Mouse (Mus musculus) kidney, adult 9 months (tissue): ENCODE measurements around the gene Tspan17.

Experiments
- DNase-seq: peaks from one replicate; pipeline ENCODE4 v3.0.0; 2022

Tspan17 gene

DNA sequence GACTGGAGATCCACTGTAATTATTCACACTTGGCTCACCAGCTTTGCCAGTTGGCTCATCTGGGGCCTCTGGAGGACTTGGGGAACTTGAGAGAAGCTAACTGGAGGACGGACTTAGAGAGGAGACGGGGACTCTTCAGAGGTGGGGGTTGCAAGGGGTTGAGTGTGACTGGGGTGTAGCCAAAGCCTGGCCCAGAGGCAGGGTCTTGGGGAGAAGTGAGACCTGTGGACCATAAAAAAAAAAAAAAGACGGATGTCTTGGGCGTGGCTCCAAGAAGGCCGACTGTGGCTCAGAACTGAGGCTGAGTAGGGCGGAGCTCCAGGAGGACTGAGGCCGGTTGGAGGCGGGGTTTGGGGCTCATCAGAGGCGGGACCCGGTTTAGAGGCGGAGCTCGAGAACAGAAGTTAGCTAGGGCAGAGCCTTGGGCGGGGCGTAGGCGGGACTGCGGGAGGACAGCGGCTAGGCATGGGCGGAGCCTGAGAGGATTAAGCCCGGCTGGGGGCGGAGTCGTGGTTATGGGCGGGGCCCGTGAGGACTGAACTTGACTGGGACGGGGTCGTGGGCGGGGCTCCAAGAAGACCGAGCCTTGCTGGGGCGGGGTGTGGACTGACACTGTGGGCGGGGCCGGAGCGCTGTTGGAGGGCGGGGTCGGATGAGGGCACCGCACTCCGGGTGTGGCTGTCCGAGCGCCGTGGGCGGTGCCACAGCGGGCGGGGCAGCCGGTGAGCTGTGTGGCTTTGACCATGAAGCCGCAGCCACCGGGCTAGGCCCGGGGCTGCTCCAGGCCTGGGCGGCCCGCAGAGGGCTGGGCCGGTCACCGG, at the start of gene Tspan17:
Gene Tspan17, plus strand, starts transcription at position 638 of the 821 bp plus-strand sequence.
- DNase-seq: peak; percentile 99

DNA sequence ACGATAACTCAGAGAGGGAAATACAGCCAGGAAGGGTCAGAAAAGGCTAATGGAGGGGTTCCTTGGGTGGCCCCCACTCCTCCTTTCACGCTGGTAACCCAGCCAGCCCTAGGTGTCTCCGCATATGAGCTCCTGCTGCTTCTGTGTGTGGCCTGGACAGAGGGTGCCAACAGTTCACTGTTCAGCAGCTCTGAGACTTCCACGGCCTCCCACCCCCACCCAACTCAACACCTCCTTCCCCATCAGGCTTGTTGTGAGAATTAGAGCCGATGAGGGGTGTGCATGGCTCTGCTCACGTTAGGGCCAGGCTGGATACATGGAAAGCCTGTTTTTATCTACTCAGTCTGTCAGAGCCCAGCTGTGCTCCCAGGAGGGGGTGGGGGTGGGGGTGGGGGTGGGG, 43.1 kb upstream of the Tspan17 start:
- no peak for DNase-seq

DNA sequence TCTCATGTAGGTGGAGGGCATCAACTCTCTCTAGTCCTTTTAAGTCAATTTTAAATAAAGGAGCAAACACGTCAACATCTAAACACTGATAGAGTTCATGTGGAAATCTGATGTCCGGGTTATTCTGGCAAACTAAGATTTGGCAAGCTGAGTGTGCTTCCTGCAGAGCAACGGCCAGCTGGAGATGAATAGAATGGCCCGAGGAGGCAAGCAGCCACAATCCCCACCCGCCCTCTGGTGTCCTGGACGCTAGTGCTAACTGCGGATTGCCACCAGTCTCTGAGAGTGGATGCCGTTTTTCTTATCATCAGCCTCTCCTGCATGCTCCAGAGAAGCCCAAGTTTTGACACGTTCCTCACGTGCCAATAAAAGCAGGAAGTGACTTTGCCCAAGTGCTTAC, 42.3 kb upstream of the Tspan17 start:
- no peak for DNase-seq

DNA sequence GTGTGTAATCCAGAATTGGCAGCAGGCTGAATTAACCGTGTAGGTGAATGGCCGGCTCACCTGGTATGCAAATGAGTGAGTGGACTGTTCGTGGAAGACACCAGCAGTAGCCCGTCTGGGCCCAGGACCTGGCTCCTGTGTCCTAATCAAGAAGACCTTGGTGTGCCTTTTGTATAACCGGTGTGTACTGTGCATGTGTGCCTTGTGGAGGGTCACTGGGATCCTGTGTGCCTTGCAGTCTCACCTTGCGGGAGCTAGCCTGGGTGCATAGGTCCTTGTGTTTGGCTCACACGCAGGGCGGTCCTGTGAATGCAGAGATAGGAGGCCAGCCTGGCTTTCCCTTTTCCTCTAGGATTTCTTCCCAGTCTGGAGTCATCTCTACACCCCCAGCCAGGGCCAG, 41.0 kb upstream of the Tspan17 start:
- no peak for DNase-seq

DNA sequence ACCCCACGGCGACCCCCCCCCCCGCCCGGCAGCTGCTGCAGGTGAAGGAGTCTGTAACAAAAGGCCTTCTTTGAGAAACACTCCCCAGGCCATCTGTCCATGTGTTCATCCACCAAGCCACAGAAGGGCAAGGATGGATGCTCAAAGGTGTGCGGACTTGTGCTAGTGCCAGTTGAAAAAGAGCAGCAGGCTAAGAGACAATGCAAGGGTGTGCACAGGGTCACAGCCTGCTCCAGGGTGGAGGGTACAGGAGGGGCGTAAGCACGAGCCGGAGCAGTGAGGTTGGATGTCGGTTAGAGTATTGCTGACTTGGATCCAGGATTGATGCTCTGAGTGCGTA, 40.5 kb upstream of the Tspan17 start:
- no peak for DNase-seq

DNA sequence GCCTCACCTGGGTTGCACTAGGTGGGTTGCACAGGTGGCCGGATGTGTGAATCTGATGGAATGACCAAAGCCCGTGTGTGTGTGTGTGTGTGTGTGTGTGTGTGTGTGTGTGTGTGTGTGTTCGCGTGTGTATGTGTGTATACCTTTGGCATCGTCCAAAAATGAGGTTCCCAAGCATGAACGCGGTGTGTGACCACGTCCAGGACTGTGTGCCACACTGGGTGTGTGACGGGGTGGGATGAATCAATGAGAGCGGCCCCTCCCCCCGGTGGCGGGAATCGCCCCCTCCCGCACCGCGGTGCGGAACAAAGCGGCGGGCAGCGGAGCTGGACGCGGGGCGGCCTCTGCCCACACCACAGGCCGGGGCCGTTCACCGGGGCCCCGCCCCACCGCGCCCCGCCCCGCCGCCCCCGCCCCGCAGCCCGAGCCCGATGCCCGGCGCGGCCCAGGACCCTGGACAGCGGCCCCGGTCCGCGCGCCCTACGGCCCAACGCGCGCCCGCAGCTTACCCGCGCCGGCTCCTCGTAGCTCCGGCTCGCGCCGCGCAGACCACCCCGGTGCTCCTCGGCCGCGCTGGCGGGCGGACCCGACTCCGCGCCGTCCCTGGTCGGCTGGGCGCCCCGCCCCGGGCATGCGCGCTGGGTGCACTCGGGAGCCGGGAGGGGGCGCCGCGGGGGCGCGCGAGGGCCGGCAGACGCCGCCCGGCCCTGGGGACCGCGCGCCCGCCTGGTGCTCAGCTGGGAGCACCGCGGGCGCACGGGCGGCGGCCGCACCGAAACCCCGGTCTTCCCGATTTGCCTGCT, 39.9 kb upstream of the Tspan17 start:
- DNase-seq: no peak

DNA sequence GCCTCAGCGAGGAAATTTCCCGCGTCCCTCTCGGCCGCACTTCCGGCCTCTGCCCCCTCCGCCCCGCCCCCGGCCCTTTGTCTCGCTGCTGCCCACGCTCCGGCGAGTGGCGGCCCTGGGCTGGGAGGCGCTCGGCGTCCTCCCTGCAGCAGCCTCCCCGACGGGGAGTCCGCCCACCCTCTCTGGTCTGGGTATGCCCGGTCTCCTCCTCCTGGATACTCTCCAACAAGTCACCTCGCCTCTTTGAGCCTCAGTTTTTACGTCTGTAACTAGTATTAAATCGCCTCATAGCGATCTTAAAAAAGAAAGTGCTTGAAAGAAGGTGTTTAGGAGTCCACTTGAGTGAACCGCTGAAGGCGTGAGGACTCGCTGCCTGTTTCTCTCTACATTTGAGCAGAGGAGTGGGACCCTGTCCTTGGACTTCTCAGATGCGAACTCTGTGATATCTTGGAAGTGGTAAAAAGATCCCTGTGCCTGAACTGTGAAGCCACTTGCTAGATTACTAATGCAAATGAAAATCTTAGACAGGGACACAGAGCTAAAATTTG, 39.2 kb upstream of the Tspan17 start, which contains the start of gene Gprin1:
Gene Gprin1, minus strand, starts transcription at position 11 of the 548 bp plus-strand sequence.
- DNase-seq: no peak

DNA sequence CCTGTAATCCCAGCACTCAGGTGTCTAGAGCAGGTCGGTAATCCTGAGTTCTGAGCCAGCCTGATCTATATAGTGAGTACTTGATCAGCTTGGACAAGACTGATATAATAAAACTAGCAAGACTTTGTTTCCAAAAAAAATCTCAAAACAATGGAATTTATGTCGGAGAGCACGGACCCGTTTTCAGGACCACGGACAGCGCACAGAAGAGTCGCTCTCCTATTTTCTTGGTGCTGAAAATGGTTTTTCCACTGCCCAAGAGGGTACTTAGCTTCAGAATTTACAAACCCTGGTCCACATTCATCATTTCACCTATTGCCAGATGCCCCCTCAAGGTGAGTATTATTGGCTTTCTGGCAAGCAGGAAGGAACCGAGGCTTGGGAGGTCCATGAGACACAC, 38.5 kb upstream of the Tspan17 start:
- DNase-seq: no peak

DNA sequence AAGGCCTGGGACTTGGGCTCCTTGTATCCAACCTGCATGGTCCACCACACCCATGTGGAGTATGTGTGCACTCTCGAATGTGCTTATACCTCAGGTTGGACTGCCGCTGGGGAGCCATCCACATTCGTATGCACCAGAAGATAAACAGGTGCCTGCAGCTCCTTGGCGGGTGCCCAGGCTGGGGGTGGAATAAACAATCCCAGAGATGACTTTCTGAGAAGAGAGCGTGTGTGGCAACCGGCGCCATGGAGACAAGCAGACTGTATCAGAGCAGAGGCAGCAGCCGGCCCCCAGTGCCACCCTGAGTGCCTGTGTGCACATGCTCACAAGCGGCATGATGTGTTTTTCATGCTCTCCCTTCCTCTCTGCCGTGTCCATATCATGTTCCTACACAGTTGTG, 36.5 kb upstream of the Tspan17 start:
- no peak for DNase-seq

DNA sequence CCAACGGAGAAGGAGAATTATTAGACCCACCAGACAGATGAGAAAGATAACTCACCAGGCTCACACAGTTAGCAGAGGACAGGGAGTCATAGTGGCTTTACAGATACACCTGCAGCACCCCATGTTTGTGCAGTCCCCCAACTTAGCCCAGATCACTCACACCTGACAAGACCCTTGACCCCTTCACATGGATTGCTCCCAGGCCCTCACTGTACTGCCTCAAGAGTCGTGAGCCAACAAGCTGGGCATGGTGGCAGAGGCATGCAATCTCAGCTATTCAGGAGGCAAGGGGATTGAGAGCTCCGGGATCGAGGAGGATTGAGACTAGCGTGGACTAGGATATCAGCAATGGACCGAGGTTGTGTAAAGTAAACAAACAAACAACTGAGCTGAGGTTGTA, 35.4 kb upstream of the Tspan17 start:
- no peak for DNase-seq

DNA sequence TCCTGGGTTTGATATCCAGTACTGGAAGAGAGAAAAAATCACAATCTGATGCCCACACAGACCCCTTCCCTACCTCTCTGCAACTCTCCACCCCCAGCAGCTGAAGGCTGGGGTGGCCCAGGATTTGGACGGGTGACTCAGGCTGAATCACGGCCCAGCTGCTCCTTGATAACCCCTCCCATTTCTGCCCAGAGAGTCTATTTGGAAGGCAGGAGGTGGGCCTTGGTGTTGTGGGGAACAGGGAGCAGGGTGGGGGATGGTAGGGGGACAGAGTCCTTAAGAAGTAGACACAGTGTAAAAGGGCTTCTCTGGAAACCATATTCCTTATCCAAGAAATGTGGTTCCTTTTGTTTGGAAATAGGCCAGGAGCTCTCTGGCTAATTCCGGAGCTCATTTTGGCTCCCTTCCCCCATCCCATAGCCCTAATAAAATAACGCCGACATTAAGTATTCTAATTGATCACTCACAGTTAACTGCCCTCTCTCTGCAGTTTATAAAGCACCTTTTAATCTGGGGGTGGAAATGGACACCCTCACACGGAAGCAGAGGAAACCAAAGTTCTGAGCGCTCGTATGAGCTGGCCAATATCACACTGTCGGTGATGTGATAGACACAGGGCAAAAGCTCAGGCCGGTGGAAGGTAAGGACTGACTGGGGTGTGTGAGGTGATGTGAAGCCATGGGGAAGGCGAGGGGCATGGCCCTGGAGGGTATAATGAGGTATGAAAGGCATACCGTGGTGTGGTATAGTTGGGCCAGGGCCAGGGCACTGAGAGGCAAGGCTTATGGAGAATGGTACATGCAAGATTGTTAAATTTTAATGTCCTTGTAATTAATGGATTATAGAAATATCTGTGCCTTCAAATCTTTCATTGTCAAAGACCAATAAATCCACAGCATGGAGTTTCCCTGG, 34.8 kb upstream of the Tspan17 start:
- DNase-seq: no peak

DNA sequence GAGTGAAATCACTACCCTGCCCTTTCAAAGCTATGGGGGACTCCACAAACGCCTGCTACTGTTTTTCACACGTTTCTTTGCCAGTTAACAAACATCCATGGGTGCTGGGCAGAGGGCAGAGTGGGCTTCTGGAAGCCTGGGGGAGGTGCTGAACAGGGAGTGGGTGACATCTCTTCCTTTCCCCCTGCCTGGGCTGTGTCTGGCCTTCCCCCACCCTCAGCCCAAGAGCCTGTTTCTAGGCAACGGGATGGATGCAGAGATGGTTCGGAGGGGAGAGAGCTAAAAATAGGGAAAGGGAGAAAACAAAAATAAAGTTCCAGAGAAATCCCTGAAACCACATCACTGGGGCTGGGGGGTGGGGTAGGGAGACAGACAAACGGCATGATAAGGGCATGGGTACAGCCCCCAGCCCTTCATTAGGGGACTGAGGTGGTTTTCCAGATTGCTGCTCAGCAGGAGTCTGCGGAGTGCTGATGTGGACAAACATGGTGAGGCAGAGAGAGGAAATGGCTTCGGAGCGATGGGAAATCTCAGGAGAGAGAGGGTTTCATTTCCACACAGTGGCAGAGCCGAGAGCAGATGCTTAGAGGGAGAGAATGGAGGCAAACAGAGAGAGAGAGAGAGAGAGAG, 33.9 kb upstream of the Tspan17 start:
- DNase-seq: no peak

DNA sequence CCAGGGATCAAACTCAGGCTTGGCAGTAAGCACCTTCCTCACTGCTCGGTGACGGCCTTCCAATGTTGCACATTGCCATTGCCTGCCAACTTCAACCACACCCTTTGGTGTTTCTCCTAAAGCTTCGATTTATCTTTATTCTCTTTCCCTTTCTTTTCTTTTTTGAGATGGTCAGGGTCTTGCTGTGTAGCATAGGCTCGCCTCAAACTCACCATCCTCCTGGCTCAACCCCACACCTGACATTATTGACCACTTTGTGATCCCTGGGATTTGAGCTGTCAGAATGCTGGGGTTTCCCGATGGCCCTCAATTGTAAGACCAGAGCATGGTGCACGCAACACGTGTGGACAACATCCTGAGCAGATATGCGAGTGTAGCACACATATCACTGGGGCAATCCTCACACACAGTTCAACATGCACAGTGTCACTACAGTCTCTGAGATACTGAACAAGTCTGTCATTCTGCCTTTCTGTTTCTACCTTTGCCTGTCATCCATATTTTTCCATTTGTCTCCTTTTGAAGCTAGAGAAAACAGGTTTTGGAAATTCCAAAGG, 32.9 kb upstream of the Tspan17 start:
- DNase-seq: no peak

DNA sequence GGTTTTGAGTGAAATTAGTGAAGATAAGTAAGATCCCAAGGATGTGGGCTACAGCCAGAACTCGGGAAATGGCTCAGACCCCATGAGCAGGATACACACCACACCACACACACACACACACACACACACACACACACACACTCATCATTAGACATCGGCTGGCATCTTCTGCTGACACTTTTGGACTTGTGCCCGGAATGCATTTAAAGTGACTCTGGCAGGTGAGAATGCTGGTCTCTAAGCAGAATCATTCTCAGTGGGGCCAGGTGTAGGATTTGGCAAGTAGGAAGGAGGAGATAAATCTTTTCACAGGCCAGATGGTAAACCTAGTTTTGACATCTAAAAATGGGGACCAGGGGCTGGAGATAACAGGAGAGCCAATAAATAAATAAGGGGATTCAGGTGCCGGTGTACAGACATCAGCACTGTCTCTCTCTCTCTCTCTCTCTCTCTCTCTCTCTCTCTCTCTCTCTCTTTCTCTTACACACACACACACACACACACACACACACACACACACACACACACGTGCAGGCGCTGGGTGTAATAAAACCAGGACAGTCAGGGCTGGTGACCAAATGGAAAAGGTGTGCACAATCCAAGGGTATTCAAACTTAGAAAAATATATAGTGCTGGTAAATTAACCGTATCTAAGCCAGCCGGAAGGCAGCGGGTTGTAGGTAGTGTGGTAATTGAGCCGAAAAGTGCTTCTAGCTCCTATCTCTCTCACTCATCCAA, 31.9 kb upstream of the Tspan17 start:
- DNase-seq: no peak

DNA sequence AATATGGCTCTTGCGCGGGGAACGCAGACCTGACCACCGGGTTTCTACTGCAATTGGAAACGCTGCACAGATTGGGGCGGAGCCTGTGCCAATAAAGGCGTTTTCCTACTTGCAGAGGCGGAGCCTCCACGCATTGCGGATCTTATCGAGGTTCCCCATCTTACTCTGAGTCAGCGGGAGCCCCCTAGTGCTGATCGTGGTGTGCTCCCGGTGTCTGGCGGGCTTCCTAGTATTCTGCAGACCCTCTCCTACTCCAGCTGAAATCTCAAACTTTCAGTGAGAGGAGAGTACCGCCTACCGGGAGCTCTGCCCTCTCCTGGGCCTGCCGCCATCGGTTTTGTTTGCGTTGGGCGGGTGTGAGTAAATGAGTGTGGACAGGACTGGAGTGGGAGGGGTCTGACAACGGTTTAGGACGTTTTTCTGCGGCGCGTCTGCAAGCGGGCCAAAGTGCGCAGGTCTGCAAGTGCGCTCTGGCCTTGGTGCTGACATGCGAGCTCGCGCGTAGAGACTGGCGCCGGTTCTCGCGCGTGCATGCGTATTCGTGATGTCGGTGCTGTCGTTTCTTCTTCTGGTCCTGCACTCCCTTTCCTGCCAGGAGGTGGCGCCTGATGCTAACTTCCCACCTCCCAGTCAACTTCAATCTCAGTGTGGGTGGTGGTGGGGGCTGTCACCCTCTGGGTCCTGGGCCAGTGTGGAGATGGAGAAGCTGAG, 31.0 kb upstream of the Tspan17 start:
- DNase-seq: peak; percentile 74

DNA sequence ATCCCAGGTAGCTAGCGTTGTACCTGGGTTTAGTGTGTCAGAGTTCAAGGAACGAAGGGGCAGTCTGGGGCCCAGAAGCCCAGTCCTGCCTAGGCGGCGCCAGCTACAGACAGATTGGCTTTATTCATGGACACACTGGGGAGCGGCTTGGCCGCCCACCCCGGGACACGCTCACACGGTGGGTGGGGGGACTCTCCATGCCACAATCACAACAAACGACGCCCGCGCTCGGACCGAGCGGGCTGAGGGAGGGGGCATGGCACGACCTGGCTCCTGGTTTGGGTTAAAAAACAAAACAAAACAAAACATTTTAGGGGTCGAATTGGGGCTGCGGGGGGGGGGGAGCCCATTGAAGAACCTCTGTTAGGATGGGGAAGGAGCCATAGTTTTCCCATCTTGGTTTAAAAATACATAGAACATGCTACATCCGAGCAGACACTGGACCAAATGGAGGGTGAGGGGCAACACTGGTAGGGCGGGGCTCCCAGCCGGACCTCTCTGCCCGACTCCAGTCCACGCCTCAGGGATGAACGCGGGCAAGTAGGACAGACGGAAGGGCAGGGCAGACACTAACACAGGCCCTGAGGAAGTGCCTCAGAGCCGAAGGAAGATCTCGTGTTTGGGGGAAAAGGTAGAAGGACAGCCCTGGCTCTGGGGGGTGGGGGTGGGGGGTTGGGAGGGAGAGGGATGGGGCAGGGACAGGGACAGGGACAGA, 30.3 kb upstream of the Tspan17 start:
- no peak for DNase-seq

DNA sequence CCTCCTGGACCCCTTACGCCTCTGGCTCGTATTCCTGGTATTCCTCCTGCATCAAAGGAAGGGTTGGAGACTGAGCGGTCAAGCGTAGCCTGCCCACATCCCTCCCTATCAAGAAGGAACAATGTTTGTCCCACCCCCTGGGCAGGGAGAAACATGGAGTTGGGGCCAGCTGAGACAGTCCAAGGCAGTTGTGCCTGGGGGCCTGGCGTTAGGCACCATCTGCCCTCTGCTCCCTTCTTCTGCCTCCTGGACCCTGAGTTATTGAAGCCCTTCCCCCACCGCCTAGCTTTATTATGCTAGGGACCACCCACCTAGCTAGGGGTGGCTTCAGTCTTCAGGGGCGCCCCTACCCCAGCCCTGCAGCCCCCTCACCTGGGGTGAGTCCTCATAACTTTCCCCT, 29.7 kb upstream of the Tspan17 start:
- DNase-seq: no peak

DNA sequence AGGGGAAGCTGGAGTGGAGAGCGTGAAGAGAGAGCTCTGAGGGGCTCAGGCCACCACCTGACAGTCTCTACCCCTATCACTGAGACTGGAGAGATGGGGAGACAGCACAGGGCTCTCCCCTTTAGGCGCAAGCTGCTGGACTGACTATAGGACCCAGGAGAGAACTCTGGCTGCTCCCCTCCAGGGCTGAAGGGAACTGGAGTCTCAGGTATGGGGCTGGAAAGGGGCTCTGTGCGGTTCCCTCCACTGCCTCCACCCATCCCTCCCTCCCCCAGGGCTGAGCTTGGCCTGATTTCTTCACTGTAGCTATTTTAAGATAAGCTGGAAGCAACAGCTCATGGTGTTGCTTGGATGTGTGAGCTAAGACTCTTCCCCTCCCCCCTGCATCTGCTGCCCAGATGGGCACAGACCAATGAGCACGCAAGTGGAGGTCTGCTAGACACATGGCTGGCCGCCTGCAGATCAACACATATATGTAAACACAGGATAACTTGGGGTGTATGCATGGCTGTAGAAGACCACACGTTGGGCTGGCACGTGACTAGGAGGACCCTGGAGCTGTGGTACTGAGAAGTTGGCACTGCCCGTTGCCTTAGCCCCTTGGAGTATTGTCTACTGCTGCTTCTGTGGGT, 28.9 kb upstream of the Tspan17 start:
- no peak for DNase-seq

DNA sequence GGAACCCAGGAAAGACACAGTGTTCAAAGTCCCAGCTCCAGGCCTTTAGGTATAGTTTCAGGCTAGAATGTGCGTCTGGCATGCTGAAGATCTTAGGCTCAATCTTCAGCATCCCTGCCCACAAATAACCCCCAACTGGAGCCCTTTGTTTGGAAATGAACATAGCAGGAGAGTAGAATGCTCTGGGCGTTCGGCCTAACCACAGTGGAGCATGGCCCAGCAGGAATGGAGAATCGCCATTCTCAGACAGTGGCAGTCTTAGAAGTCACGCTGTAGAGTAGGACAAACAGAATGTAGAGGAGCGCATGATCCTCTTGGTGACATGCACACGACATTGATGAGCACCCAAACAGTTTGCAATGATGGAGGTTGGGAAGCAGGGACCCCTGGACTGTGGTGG, 28.3 kb upstream of the Tspan17 start:
- DNase-seq: no peak
